Mouse (Mus musculus): Measurements from ENCODE around the gene Hectd2. TPM values are rescaled to one million over a fixed set of nuclear protein-coding genes. Genes with fewer than 3 reads are reported as not detected.

Gene Hectd2
- polyA plus RNA-seq (2017; shearing (Covaris generic)) = 1 to 10 TPM; 1.2 to 1.5 TPM

- peak; percentile 58 for ATAC-seq
Measured at GRCm38 (mm10) chr19:36554046-36554784, at the start of gene Hectd2. Gene Hectd2, plus strand, starts transcription at chr19:36554639.

- no peak for ATAC-seq
Measured at GRCm38 (mm10) chr19:36504716-36505115, 49.7 kb upstream of the Hectd2 start.

GRCm38 (mm10) chr19:36511305-36511704 is 43.1 kb upstream of the Hectd2 start:
- ATAC-seq = no peak

- no peak for ATAC-seq
Measured at GRCm38 (mm10) chr19:36518461-36518860, 36.0 kb upstream of the Hectd2 start.

GRCm38 (mm10) chr19:36521568-36521967 is 32.9 kb upstream of the Hectd2 start:
- ATAC-seq = no peak

GRCm38 (mm10) chr19:36522558-36523195 is 31.8 kb upstream of the Hectd2 start:
- peak; percentile 92 for ATAC-seq

GRCm38 (mm10) chr19:36525071-36525470 is 29.4 kb upstream of the Hectd2 start:
- ATAC-seq = no peak

- ATAC-seq = peak; percentile 50
Measured at GRCm38 (mm10) chr19:36533082-36533481, 21.4 kb upstream of the Hectd2 start.

- peak; percentile 79 for ATAC-seq
Measured at GRCm38 (mm10) chr19:36534011-36534765, 20.3 kb upstream of the Hectd2 start.

GRCm38 (mm10) chr19:36534766-36535140 is 19.7 kb upstream of the Hectd2 start:
- no peak for ATAC-seq

- ATAC-seq = no peak
Measured at GRCm38 (mm10) chr19:36535186-36535585, 19.3 kb upstream of the Hectd2 start.

- ATAC-seq = no peak
Measured at GRCm38 (mm10) chr19:36535878-36536277, 18.6 kb upstream of the Hectd2 start.

- no peak for ATAC-seq
Measured at GRCm38 (mm10) chr19:36536929-36537328, 17.5 kb upstream of the Hectd2 start.

- ATAC-seq = peak; percentile 74
Measured at GRCm38 (mm10) chr19:36538528-36538927, 15.9 kb upstream of the Hectd2 start.

- ATAC-seq = peak; percentile 65
Measured at GRCm38 (mm10) chr19:36539311-36539710, 15.1 kb upstream of the Hectd2 start.

- no peak for ATAC-seq
Measured at GRCm38 (mm10) chr19:36540012-36540606, 14.3 kb upstream of the Hectd2 start.

- no peak for ATAC-seq
Measured at GRCm38 (mm10) chr19:36540776-36541175, 13.7 kb upstream of the Hectd2 start.

- ATAC-seq = no peak
Measured at GRCm38 (mm10) chr19:36553561-36554045, 836 bp upstream of the Hectd2 start.

- ATAC-seq = peak; percentile 46
Measured at GRCm38 (mm10) chr19:36554785-36555595, 551 bp downstream of the Hectd2 start.

- no peak for ATAC-seq
Measured at GRCm38 (mm10) chr19:36559331-36559730, 4.9 kb downstream of the Hectd2 start.

GRCm38 (mm10) chr19:36560160-36560559 is 5.7 kb downstream of the Hectd2 start:
- peak; percentile 62 for ATAC-seq

GRCm38 (mm10) chr19:36561171-36561570 is 6.7 kb downstream of the Hectd2 start:
- no peak for ATAC-seq

Data from CD4-positive, CD25-positive, alpha-beta regulatory T cell, adult 4 months (primary cell).